Mouse (Mus musculus): ENCODE data around the gene Golga1. TPM values are rescaled to one million over a fixed set of nuclear protein-coding genes. Genes with fewer than 3 reads are reported as not detected.

The Golga1 gene
- polyA plus RNA-seq, 1 experiment from 2014 or later, result 27.1 TPM

- no peak for ATAC-seq
- Histone ChIP-seq H3K36me3 (ENCODE audit: control insufficient read depth, insufficient read depth, low read length) (no peaks in the 10 kb centered on the region), H3K27ac (ENCODE audit: low read depth, low read length) (no peak overlapping the region), H3K4me1 (ENCODE audit: control insufficient read depth, insufficient read depth, low read depth, low read length) (no peaks in the 10 kb centered on the region), H3K9me3 (ENCODE audit: control insufficient read depth, low read length) (no peaks in the 10 kb centered on the region), H3K9ac (ENCODE audit: low read depth, low read length) (no peak overlapping the region), H3K27me3 (replicated peaks; ENCODE audit: control insufficient read depth, insufficient read depth, low read length) (no peaks in the 10 kb centered on the region), H3K4me3 (ENCODE audit: low read length) (no peak overlapping the region), H3K4me2 (ENCODE audit: low read length) (no peak overlapping the region)
- 34% methylated on average over 2 of the region's 2 CpGs for WGBS
Observed at GRCm38 (mm10) chr2:38973223-38973622, 92.1 kb downstream of the Golga1 start.

GRCm38 (mm10) chr2:38970057-38970456, 95.3 kb downstream of the Golga1 start:
- no peaks in the 10 kb centered on the region for H3K27me3 ChIP-seq (replicated peaks; ENCODE audit: control insufficient read depth, insufficient read depth, low read length)
- no peak overlapping the region for H3K4me2 ChIP-seq (ENCODE audit: low read length)
- no peaks in the 10 kb centered on the region for H3K4me1 ChIP-seq (ENCODE audit: control insufficient read depth, insufficient read depth, low read depth, low read length)
- WGBS, result 77% methylated on average over 5 of the region's 5 CpGs
- no peak overlapping the region for H3K4me3 ChIP-seq (ENCODE audit: low read length)
- H3K9ac ChIP-seq (ENCODE audit: low read depth, low read length), result no peak overlapping the region
- ATAC-seq, result no peak
- no peaks in the 10 kb centered on the region for H3K36me3 ChIP-seq (ENCODE audit: control insufficient read depth, insufficient read depth, low read length)
- no peaks in the 10 kb centered on the region for H3K9me3 ChIP-seq (ENCODE audit: control insufficient read depth, low read length)
- H3K27ac ChIP-seq (ENCODE audit: low read depth, low read length), result no peak overlapping the region

- Histone ChIP-seq H3K4me3 (ENCODE audit: low read length) (no peak overlapping the region), H3K36me3 (ENCODE audit: control insufficient read depth, insufficient read depth, low read length) (no peaks in the 10 kb centered on the region), H3K9me3 (ENCODE audit: control insufficient read depth, low read length) (no peaks in the 10 kb centered on the region), H3K4me1 (ENCODE audit: control insufficient read depth, insufficient read depth, low read depth, low read length) (no peaks in the 10 kb centered on the region), H3K27ac (ENCODE audit: low read depth, low read length) (no peak overlapping the region), H3K4me2 (ENCODE audit: low read length) (no peak overlapping the region), H3K27me3 (replicated peaks; ENCODE audit: control insufficient read depth, insufficient read depth, low read length) (no peaks in the 10 kb centered on the region), H3K9ac (ENCODE audit: low read depth, low read length) (no peak overlapping the region)
- WGBS, result 100% methylated on average over 2 of the region's 2 CpGs
- no peak for ATAC-seq
Observed at GRCm38 (mm10) chr2:38969650-38970049, 95.7 kb downstream of the Golga1 start.

Other genes starting within 250 kb of the Golga1 start
- gene Nr6a1, start 137.9 kb downstream of the Golga1 start, polyA plus RNA-seq (2015; fragmentation: Nextera tagmentation; extraction: Ambion mirVana), result 1.8 and 2.4 TPM in 2 replicates
- gene Olfml2a, start 133.6 kb downstream of the Golga1 start, polyA plus RNA-seq (2015; fragmentation: Nextera tagmentation; extraction: Ambion mirVana), result 4.4 and 6.9 TPM in 2 replicates
- 1.5 and 1.7 TPM in 2 replicates for gene Wdr38, start 68.1 kb downstream of the Golga1 start, polyA plus RNA-seq (2015; fragmentation: Nextera tagmentation; extraction: Ambion mirVana)
- 140 and 152 TPM in 2 replicates for gene Arpc5l, start 60.2 kb downstream of the Golga1 start, polyA plus RNA-seq (2015; fragmentation: Nextera tagmentation; extraction: Ambion mirVana)
- gene Rpl35, start 59.9 kb downstream of the Golga1 start, polyA plus RNA-seq (2015; fragmentation: Nextera tagmentation; extraction: Ambion mirVana), result 497 and 554 TPM in 2 replicates
- 15.2 and 17.5 TPM in 2 replicates for gene Scai, start 125.2 kb upstream of the Golga1 start, polyA plus RNA-seq (2015; fragmentation: Nextera tagmentation; extraction: Ambion mirVana)
- 65.2 and 69.3 TPM in 2 replicates for gene Ppp6c, start 160.9 kb upstream of the Golga1 start, polyA plus RNA-seq (2015; fragmentation: Nextera tagmentation; extraction: Ambion mirVana)